In the genomic region with DNA sequence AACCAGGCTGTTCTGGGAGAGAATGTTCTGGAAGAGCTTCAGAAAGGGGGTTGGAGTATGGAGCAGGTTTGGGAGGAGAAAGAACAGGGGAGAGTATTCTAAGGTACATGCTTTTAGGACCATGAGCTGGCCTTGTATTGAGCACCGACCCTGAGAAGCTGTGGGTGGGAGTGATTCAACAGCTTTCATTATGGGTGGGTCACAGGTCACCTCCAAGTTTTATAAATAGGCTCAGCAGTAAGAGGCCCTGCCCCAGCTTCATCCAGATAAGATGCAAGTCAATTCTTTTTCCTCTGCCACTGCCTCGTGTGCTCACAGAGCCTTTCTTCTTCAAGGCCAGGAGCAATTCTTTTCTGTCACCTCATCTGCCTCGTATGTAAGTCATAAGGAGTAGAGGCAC, we compare ENCODE assay signal across 22 mouse cellular contexts. TPM values are rescaled to one million over a fixed set of nuclear protein-coding genes. Genes with fewer than 3 reads are reported as not detected.
A peak's percentile ranks its signal among the peaks of the same experiment; 100 is the strongest.
DNase-seq lines count a peak whose midpoint lies in the region; ATAC-seq and TF ChIP-seq lines count a peak whose summit lies in the region.
"Had no signal": no experiment of that assay in that cellular context is flagged by ENCODE, and none has a peak within 500 bp of the region (broad histone marks: within the 10 kb centered on the region; RNA-seq: fewer than 3 reads in every experiment).

No protein-coding gene starts in this region.

- no peak for TF ChIP-seq CTCF in gastrocnemius, adult 2 months (IDR thresholded peaks at IDR 0.05)
- no peak for TF ChIP-seq CTCF in lung, postnatal 0 days (IDR thresholded peaks at IDR 0.05)

- H3K4me2 ChIP-seq in stomach, embryonic 16.5 days (ENCODE audit: low read depth, low read length), result no peak overlapping the region
- H3K4me2 ChIP-seq in lung, postnatal 0 days (replicated peaks; ENCODE audit: low read depth, low read length), result no peak overlapping the region
- H3K4me2 ChIP-seq: embryonic facial prominence, embryonic 13.5 days; forebrain, embryonic 12.5 days; heart, embryonic 13.5 days; hindbrain, embryonic 14.5 days had no signal

- H3K27ac ChIP-seq in gastrocnemius, adult 2 months, result no peak overlapping the region
- peak overlapping the region; percentile 20; the same call in 1 of the 2 replicates for H3K27ac ChIP-seq in stomach, embryonic 16.5 days (ENCODE audit: low read length)
- no peak overlapping the region for H3K27ac ChIP-seq in lung, postnatal 0 days (ENCODE audit: low read length)
- H3K27ac ChIP-seq: embryonic facial prominence, embryonic 13.5 days; forebrain, embryonic 12.5 days; heart, embryonic 13.5 days; hindbrain, embryonic 10.5 days; hindbrain, embryonic 14.5 days had no signal

- peaks cover 14% of the 10 kb centered on the region; the same call in 1 of the 2 replicates for H3K4me1 ChIP-seq in stomach, embryonic 16.5 days (ENCODE audit: control insufficient read depth, insufficient read depth, low read length)
- H3K4me1 ChIP-seq in lung, postnatal 0 days (ENCODE audit: insufficient read depth, low read depth, low read length), result no peaks in the 10 kb centered on the region

- no peaks in the 10 kb centered on the region for H3K27me3 ChIP-seq in stomach, embryonic 16.5 days (ENCODE audit: control insufficient read depth, insufficient read depth, low read length)
- H3K27me3 ChIP-seq in lung, postnatal 0 days (replicated peaks; ENCODE audit: insufficient read depth, low read length), result 0 out of 2 replicates have a peak, but pooled peaks cover 7% of the 10 kb centered on the region

- H3K9me3 ChIP-seq in stomach, embryonic 16.5 days (replicated peaks; ENCODE audit: control insufficient read depth, low read length), result no peaks in the 10 kb centered on the region
- no peaks in the 10 kb centered on the region for H3K9me3 ChIP-seq in lung, postnatal 0 days (ENCODE audit: low read length)
- H3K9me3 ChIP-seq: embryonic facial prominence, embryonic 13.5 days; forebrain, embryonic 12.5 days; heart, embryonic 13.5 days; hindbrain, embryonic 10.5 days had no signal

- no peak for ATAC-seq in stomach, embryonic 16.5 days (ENCODE audit: insufficient read depth, low FRiP score)
- no peak for ATAC-seq in lung, postnatal 0 days
- ATAC-seq: forebrain, embryonic 16.5 days had no signal

- peak; percentile 1 for DNase-seq in gastrocnemius, adult 2 months
- DNase-seq in gastrocnemius, adult 18-20 months (ENCODE audit: low spot score), result no peak
- peak; percentile 0 for DNase-seq in heart, postnatal 25 days (ENCODE audit: low spot score)
- DNase-seq in heart, postnatal 4 days, result no peak
- DNase-seq in thymus, postnatal 4 days, result peak; percentile 1
- no peak for DNase-seq in thymus, postnatal 36 days
- DNase-seq in lung, postnatal 0 days (ENCODE audit: low spot score), result no peak
- DNase-seq: adrenal gland, postnatal 10 days; cerebellum, adult 18-20 months; cerebellum, adult 9-11 months; cerebellum, postnatal 36 days; gastrocnemius, postnatal 25 days; kidney, adult 11 months had no signal

- intact Hi-C loops in gastrocnemius, adult 2 months (cut with DNase I), result no loop called here
- intact Hi-C loops in heart, postnatal 25 days (cut with DNase I), result loop anchor here (5.0 kb wide), 1 partner anchor 140 kb away; no protein-coding TSS in a partner anchor

- H3K4me3 ChIP-seq in gastrocnemius, adult 2 months, result no peak overlapping the region
- no peak overlapping the region for H3K4me3 ChIP-seq in stomach, embryonic 16.5 days (replicated peaks; ENCODE audit: low read length)
- no peak overlapping the region for H3K4me3 ChIP-seq in lung, postnatal 0 days (ENCODE audit: low read depth, low read length)
- H3K4me3 ChIP-seq: embryonic facial prominence, embryonic 13.5 days; forebrain, embryonic 12.5 days; heart, embryonic 13.5 days; hindbrain, embryonic 10.5 days had no signal

- no peaks in the 10 kb centered on the region for H3K36me3 ChIP-seq in stomach, embryonic 16.5 days (ENCODE audit: control insufficient read depth, insufficient read depth, low read length)
- H3K36me3 ChIP-seq in lung, postnatal 0 days (ENCODE audit: insufficient read depth, low read length), result no peaks in the 10 kb centered on the region
- H3K36me3 ChIP-seq: forebrain, embryonic 12.5 days; hindbrain, embryonic 10.5 days had no signal

- no peak for TF ChIP-seq EP300 in lung, postnatal 0 days (IDR thresholded peaks at IDR 0.05)

- WGBS in stomach, embryonic 16.5 days, result 22% methylated on average over 3 of the region's 3 CpGs
- 24% methylated on average over 3 of the region's 3 CpGs for WGBS in lung, postnatal 0 days

- H3K9ac ChIP-seq in stomach, embryonic 16.5 days (ENCODE audit: low read length), result no peak overlapping the region
- H3K9ac ChIP-seq in lung, postnatal 0 days (replicated peaks; ENCODE audit: low read depth), result no peak overlapping the region
- H3K9ac ChIP-seq: embryonic facial prominence, embryonic 13.5 days; forebrain, embryonic 12.5 days; hindbrain, embryonic 14.5 days had no signal

RNA-seq across cellular contexts. Expression of a gene that starts 6.7 kb away (rescaled TPM):
- total RNA-seq in gastrocnemius, adult 2 months (2021), result 10 to 100 TPM in 1 of 2 experiments, 1 to 10 TPM in 1; 6.8 to 10.1 TPM
- 1 to 10 TPM; 3.8 to 9.1 TPM for total RNA-seq in gastrocnemius, adult 18-20 months (2021)
- total RNA-seq in heart, postnatal 25 days (2021), result 10 to 100 TPM; 18.2 to 23.8 TPM
- total RNA-seq in heart, postnatal 4 days (2021), result 10 to 100 TPM; 18.9 to 22.3 TPM
- polyA plus RNA-seq in stomach, embryonic 16.5 days (2015; fragmentation: Nextera tagmentation; extraction: Ambion mirVana), result 7.7 and 8.2 TPM in 2 replicates
- polyA plus RNA-seq in lung, postnatal 0 days (2015; fragmentation: Nextera tagmentation; extraction: Ambion mirVana), result 29.3 and 33.3 TPM in 2 replicates
- total RNA-seq: CH12.LX; granulocyte monocyte progenitor cell, adult 5-6 weeks had no signal

RNA-seq across cellular contexts. Expression of a gene that starts 11.4 kb away (rescaled TPM):
- total RNA-seq in gastrocnemius, adult 2 months (2021), result under 1 TPM in 1 of 2 experiments, not detected in 1; 0.18 TPM
- total RNA-seq in gastrocnemius, adult 18-20 months (2021), result under 1 TPM; 0.16 to 0.17 TPM
- under 1 TPM in 1 of 2 experiments, not detected in 1; 0.18 TPM for total RNA-seq in heart, postnatal 25 days (2021)
- under 1 TPM; 0.50 TPM for total RNA-seq in heart, postnatal 4 days (2021)
- polyA plus RNA-seq in stomach, embryonic 16.5 days (2015; fragmentation: Nextera tagmentation; extraction: Ambion mirVana), result 2.4 and 4.8 TPM in 2 replicates
- polyA plus RNA-seq in lung, postnatal 0 days (2015; fragmentation: Nextera tagmentation; extraction: Ambion mirVana), result 4.1 and 4.6 TPM in 2 replicates
- total RNA-seq: gastrocnemius, postnatal 25 days had no signal
- polyA plus RNA-seq: hindbrain, embryonic 14.5 days had no signal

RNA-seq across cellular contexts. Expression of a gene that starts 11.5 kb away (rescaled TPM):
- total RNA-seq in gastrocnemius, adult 2 months (2021), result 1 to 10 TPM in 1 of 2 experiments, under 1 TPM in 1; 0.64 to 1.1 TPM
- 1 to 10 TPM; 1.6 to 2.5 TPM for total RNA-seq in gastrocnemius, adult 18-20 months (2021)
- total RNA-seq in heart, postnatal 25 days (2021), result 1 to 10 TPM; 2.3 to 3.4 TPM
- total RNA-seq in heart, postnatal 4 days (2021), result 10 to 100 TPM; 10.6 to 14.0 TPM
- polyA plus RNA-seq in stomach, embryonic 16.5 days (2015; fragmentation: Nextera tagmentation; extraction: Ambion mirVana), result 32.7 and 34.4 TPM in 2 replicates
- polyA plus RNA-seq in lung, postnatal 0 days (2015; fragmentation: Nextera tagmentation; extraction: Ambion mirVana), result 16.2 and 24.2 TPM in 2 replicates

RNA-seq across cellular contexts. Expression of a gene that starts 15.9 kb away (rescaled TPM):
- total RNA-seq in gastrocnemius, adult 2 months (2021), result not detected
- not detected for total RNA-seq in gastrocnemius, adult 18-20 months (2021)
- total RNA-seq in heart, postnatal 25 days (2021), result under 1 TPM; 0.06 to 0.13 TPM
- under 1 TPM; 0.11 to 0.26 TPM for total RNA-seq in heart, postnatal 4 days (2021)
- polyA plus RNA-seq in stomach, embryonic 16.5 days (2015; fragmentation: Nextera tagmentation; extraction: Ambion mirVana), result 0.71 and 0.81 TPM in 2 replicates
- polyA plus RNA-seq in lung, postnatal 0 days (2015; fragmentation: Nextera tagmentation; extraction: Ambion mirVana), result 0.77 and 0.97 TPM in 2 replicates

RNA-seq across cellular contexts. Expression of a gene that starts 18.9 kb away (rescaled TPM):
- total RNA-seq in gastrocnemius, adult 2 months (2021), result not detected
- not detected for total RNA-seq in gastrocnemius, adult 18-20 months (2021)
- total RNA-seq in heart, postnatal 25 days (2021), result under 1 TPM; 0.56 to 0.83 TPM
- 1 to 10 TPM; 1.2 to 2.2 TPM for total RNA-seq in heart, postnatal 4 days (2021)
- polyA plus RNA-seq in stomach, embryonic 16.5 days (2015; fragmentation: Nextera tagmentation; extraction: Ambion mirVana), result 14.8 and 15.1 TPM in 2 replicates
- 0.65 and 1.3 TPM in 2 replicates for polyA plus RNA-seq in lung, postnatal 0 days (2015; fragmentation: Nextera tagmentation; extraction: Ambion mirVana)
- total RNA-seq: gastrocnemius, postnatal 25 days; granulocyte monocyte progenitor cell, adult 5-6 weeks had no signal
- polyA plus RNA-seq: forebrain, embryonic 16.5 days; hindbrain, embryonic 10.5 days; hindbrain, embryonic 14.5 days had no signal

Comparison
In these comparisons a context has a peak if more than half of its experiments do, and no peak if none do; other contexts are left out.
1. DNase-seq: peak in gastrocnemius, adult 2 months (single experiment), heart, postnatal 25 days (single experiment) and thymus, postnatal 4 days (single experiment); none in gastrocnemius, adult 18-20 months (single experiment), heart, postnatal 4 days (single experiment), thymus, postnatal 36 days (0 of 2) and lung, postnatal 0 days (single experiment).